Mouse (Mus musculus): ENCODE measurements at regions not wholly inside any gene's neighbourhood (a gene's known extent, or its start where the extent isn't known, plus 50 kb on each side); places are given as distances from the start of the nearest gene placed in this dataset.

DNA sequence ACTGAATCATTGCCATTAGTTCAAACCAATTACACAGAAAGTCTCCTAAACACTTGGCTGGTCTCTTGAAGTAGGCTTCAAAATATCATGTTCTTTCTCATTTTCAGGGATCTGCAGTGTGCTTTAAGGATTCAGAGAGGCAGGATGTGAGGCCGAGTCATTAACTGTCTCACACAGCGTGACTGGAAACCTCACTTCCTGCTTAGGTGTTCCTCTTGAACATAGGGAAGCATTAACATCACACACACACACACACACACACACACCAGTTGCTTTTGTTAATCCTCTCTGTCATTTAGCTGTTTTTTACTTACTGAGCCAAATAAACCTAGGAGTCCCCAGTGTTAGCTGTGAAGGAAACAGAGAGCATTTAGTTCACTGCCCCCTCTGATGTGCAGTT lies 131.2 kb upstream of the Tent5a start:
- TF ChIP-seq CTCF (IDR thresholded peaks at IDR 0.05; ENCODE audit: borderline replicate concordance, insufficient read depth, low read length): no peak
- TF ChIP-seq POLR2A (IDR thresholded peaks at IDR 0.05; ENCODE audit: low read depth, low read length): no peak

Data from embryonic fibroblast, embryonic 13.5 days (primary cell).